Mouse (Mus musculus): ENCODE results near the gene Nxph4. TPM values are rescaled to one million over a fixed set of nuclear protein-coding genes. Genes with fewer than 3 reads are reported as not detected.

Nxph4 gene
- polyA plus RNA-seq, 1 experiment from 2014 or later = 4.2 TPM

DNA sequence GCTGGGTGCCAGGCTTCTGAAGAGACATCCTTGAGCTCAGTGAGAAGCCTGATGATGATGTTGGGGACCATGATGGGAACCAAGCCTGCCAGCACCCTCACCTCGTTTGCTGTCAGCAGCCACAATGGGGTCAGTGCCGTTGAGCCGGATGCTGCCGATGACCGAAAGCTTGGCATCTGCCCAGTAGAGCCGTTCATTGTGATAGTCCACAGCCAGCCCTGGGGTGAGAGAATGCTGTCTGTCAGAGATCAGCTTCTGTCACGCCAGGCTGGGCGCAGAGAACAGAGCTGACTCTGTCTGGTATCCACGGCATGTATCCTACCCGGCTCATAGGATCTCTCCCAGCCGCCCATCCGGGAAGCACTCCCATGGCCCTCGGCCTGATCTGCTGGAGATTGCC, 7.7 kb upstream of the Nxph4 start:
- no peak for ATAC-seq (ENCODE audit: insufficient number of reproducible peaks, insufficient read depth, low FRiP score, low TSS enrichment, low read depth)
- Histone ChIP-seq H3K4me1 (replicated peaks) (no peaks in the 10 kb centered on the region), H3K9ac (replicated peaks) (no peak overlapping the region), H3K27me3 (peaks cover under 1% of the 10 kb centered on the region; the same call in 1 of the 2 replicates), H3K4me3 (replicated peaks) (no peak overlapping the region), H3K4me2 (no peak overlapping the region), H3K9me3 (no peaks in the 10 kb centered on the region), H3K36me3 (peaks cover 90% of the 10 kb centered on the region), H3K27ac (no peak overlapping the region)
- 95% methylated on average over 13 of the region's 13 CpGs for WGBS

- Histone ChIP-seq H3K4me1 (replicated peaks) (no peaks in the 10 kb centered on the region), H3K4me3 (replicated peaks) (no peak overlapping the region), H3K4me2 (no peak overlapping the region), H3K27ac (no peak overlapping the region), H3K9ac (replicated peaks) (no peak overlapping the region), H3K36me3 (peaks cover 84% of the 10 kb centered on the region), H3K27me3 (peaks cover 6% of the 10 kb centered on the region), H3K9me3 (no peaks in the 10 kb centered on the region)
- no peak for ATAC-seq (ENCODE audit: insufficient number of reproducible peaks, insufficient read depth, low FRiP score, low TSS enrichment, low read depth)
- WGBS = 92% methylated on average over 8 of the region's 8 CpGs
These were observed 7.2 kb upstream of the Nxph4 start for GRCm38 (mm10) chr10:127541510-127541909.

- 26% methylated on average over 7 of the region's 7 CpGs for WGBS
- no peak overlapping the region for H3K27ac ChIP-seq
- no peak overlapping the region for H3K4me3 ChIP-seq (replicated peaks)
- no peaks in the 10 kb centered on the region for H3K9me3 ChIP-seq
- peaks cover 49% of the 10 kb centered on the region for H3K36me3 ChIP-seq
- no peak for ATAC-seq (ENCODE audit: insufficient number of reproducible peaks, insufficient read depth, low FRiP score, low TSS enrichment, low read depth)
- no peak overlapping the region for H3K4me2 ChIP-seq
- peaks cover 20% of the 10 kb centered on the region for H3K4me1 ChIP-seq (replicated peaks)
- H3K9ac ChIP-seq (replicated peaks) = no peak overlapping the region
- H3K27me3 ChIP-seq = peaks cover 41% of the 10 kb centered on the region
These were observed 3.7 kb upstream of the Nxph4 start for GRCm38 (mm10) chr10:127537854-127538583.

GRCm38 (mm10) chr10:127536586-127537314, 2.4 kb upstream of the Nxph4 start:
- no peak overlapping the region for H3K27ac ChIP-seq
- no peak overlapping the region for H3K9ac ChIP-seq (replicated peaks)
- H3K4me1 ChIP-seq (replicated peaks) = peaks cover 32% of the 10 kb centered on the region
- H3K4me3 ChIP-seq (replicated peaks) = no peak overlapping the region
- no peaks in the 10 kb centered on the region for H3K9me3 ChIP-seq
- H3K36me3 ChIP-seq = peaks cover 37% of the 10 kb centered on the region
- ATAC-seq (ENCODE audit: insufficient number of reproducible peaks, insufficient read depth, low FRiP score, low TSS enrichment, low read depth) = no peak
- no peak overlapping the region for H3K4me2 ChIP-seq
- 14% methylated on average over 8 of the region's 8 CpGs for WGBS
- H3K27me3 ChIP-seq = peaks cover 54% of the 10 kb centered on the region

DNA sequence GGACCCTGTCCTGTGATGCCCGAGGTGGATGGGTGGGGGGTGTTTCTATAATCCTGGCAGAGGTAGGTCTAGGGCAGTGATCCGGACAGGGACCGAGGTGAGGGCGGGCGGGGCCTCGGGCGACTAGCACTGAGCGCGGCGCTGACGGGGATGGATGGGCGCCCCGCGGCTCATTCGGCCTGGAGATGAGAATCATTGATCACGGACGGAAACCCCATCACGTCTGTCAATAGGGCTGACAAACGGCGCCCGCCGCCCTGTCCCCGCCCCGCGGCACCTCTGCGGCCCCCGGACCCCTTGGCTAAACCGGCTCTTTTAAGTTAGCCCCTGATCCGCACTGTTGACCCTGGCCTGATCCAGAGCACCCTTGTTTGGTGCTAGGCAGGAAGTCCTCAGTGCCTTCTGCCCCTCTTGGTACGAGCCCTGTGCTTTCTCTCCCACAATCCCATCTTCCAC, 598 bp upstream of the Nxph4 start:
- peak overlapping the region; percentile 44 for H3K4me3 ChIP-seq (replicated peaks)
- H3K27ac ChIP-seq = no peak overlapping the region
- peak overlapping the region; percentile 84 for H3K4me2 ChIP-seq
- peaks cover 19% of the 10 kb centered on the region for H3K36me3 ChIP-seq
- peak overlapping the region; percentile 31 for H3K9ac ChIP-seq (replicated peaks)
- no peak for ATAC-seq (ENCODE audit: insufficient number of reproducible peaks, insufficient read depth, low FRiP score, low TSS enrichment, low read depth)
- H3K4me1 ChIP-seq (replicated peaks) = peaks cover 50% of the 10 kb centered on the region
- no peaks in the 10 kb centered on the region for H3K9me3 ChIP-seq
- peaks cover 72% of the 10 kb centered on the region for H3K27me3 ChIP-seq
- WGBS = under 1% methylated on average over 30 of the region's 30 CpGs

DNA sequence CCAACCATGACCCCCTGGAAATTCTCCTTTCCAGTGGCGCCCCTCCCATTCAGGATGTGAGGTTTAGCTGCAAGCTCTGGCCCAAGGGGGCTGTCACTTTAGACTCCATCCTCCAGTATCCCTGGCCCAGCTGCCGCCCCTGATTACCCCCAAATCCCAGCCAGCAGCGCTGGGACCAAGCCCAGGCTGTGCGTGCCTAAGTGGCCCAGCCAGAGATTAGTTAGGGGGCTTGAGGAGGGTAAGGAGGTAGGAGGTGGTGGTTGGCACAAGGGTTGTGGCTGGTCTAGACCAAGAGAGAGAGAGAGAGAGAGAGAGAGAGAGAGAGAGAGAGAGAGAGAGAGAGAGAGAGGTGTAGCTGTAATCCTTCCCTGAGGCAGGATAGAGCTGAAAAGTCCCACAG, 2.8 kb downstream of the Nxph4 start:
- H3K4me1 ChIP-seq (replicated peaks) = peaks cover 83% of the 10 kb centered on the region
- 0% methylated on average over 4 of the region's 4 CpGs for WGBS
- H3K9ac ChIP-seq (replicated peaks) = 0 out of 2 replicates have a peak overlapping the region, but pooled peaks have one; percentile 2
- H3K27me3 ChIP-seq = peaks cover 100% of the 10 kb centered on the region
- ATAC-seq (ENCODE audit: insufficient number of reproducible peaks, insufficient read depth, low FRiP score, low TSS enrichment, low read depth) = no peak
- no peaks in the 10 kb centered on the region for H3K9me3 ChIP-seq
- H3K36me3 ChIP-seq = no peaks in the 10 kb centered on the region
- peak overlapping the region; percentile 28; the same call in 1 of the 2 replicates for H3K4me3 ChIP-seq (replicated peaks)
- peak overlapping the region; percentile 56 for H3K4me2 ChIP-seq
- no peak overlapping the region for H3K27ac ChIP-seq

DNA sequence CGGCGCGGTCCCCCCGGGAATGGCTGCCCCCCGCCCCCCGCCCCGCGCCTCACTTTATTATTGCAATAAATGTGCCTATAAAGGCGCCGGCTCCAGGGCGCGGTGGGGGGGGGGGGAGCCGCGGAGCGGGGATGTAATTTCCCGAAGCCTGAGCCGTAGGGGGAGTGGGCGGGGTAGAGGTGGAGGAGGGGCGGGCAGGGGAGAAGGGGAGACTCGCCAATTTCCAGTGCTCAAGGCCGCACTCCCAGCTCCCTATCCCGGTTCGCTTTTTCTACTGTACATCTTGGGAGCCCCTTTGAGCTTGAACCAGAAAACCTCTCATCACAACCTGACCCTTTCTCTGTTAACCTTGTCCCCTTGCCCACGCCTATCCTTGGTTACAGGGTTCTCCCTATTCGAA, 3.4 kb downstream of the Nxph4 start:
- Histone ChIP-seq H3K4me3 (replicated peaks) (peak overlapping the region; percentile 28), H3K36me3 (no peaks in the 10 kb centered on the region), H3K4me1 (replicated peaks) (peaks cover 89% of the 10 kb centered on the region), H3K27me3 (peaks cover 100% of the 10 kb centered on the region), H3K9me3 (no peaks in the 10 kb centered on the region), H3K27ac (no peak overlapping the region), H3K9ac (replicated peaks) (peak overlapping the region; percentile 23; the same call in 1 of the 2 replicates), H3K4me2 (peak overlapping the region; percentile 56)
- 1% methylated on average over 14 of the region's 25 CpGs for WGBS
- ATAC-seq (ENCODE audit: insufficient number of reproducible peaks, insufficient read depth, low FRiP score, low TSS enrichment, low read depth) = 0 out of 2 replicates have a peak, but pooled peaks have one; percentile 11

DNA sequence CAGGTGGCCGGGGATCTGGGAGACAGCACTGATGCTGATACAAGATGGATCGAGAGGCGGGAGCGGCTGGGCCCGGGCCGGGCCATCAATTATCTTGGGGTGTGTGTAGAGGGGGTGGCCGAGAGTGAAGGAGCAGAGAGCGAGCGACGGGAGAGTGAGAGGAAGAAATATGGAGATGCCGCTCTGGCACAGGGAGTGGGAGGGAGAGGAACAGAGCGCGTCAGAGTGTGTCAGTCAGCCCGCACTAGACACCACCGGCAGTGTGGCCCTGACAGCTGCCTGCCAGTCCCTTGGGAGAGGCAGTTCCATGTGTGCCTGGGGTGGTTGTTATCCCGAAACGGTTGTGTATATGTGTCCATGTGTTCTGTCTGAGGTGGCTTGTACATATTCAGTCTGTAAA, 6.9 kb downstream of the Nxph4 start:
- no peak overlapping the region for H3K4me2 ChIP-seq
- H3K27me3 ChIP-seq = peaks cover 96% of the 10 kb centered on the region
- H3K36me3 ChIP-seq = no peaks in the 10 kb centered on the region
- 2% methylated on average over 17 of the region's 17 CpGs for WGBS
- H3K27ac ChIP-seq = no peak overlapping the region
- no peak for ATAC-seq (ENCODE audit: insufficient number of reproducible peaks, insufficient read depth, low FRiP score, low TSS enrichment, low read depth)
- H3K9ac ChIP-seq (replicated peaks) = no peak overlapping the region
- H3K4me1 ChIP-seq (replicated peaks) = peaks cover 85% of the 10 kb centered on the region
- H3K4me3 ChIP-seq (replicated peaks) = peak overlapping the region; percentile 2; the same call in 1 of the 2 replicates
- no peaks in the 10 kb centered on the region for H3K9me3 ChIP-seq

GRCm38 (mm10) chr10:127526681-127527080, 7.7 kb downstream of the Nxph4 start:
- under 1% methylated on average over 26 of the region's 26 CpGs for WGBS

DNA sequence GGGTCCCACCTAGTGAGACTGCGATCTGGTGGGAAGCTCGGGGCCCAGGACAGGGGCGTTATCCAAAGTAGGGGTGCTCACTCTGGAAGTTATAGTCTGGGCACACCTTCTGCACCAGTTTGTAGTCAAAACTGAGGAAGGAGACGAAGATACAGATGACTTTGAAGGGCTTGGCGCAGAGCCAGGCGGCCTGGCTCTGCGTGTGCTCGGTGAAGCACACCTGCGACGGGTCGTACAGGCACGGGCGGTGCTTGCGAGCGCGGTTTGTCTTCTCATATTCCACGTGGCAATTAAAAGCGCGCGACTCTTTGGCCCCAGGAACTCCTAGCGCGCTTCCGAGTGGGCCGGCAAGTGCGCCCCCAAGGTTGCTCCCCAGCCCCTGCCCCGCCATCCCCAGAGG, 8.3 kb downstream of the Nxph4 start:
- Histone ChIP-seq H3K9ac (replicated peaks) (peak overlapping the region; percentile 44; the same call in 1 of the 2 replicates), H3K4me3 (replicated peaks) (peak overlapping the region; percentile 31), H3K36me3 (no peaks in the 10 kb centered on the region), H3K4me2 (peak overlapping the region; percentile 50), H3K9me3 (no peaks in the 10 kb centered on the region), H3K4me1 (replicated peaks) (peaks cover 80% of the 10 kb centered on the region), H3K27me3 (peaks cover 82% of the 10 kb centered on the region), H3K27ac (no peak overlapping the region)
- 1% methylated on average over 26 of the region's 26 CpGs for WGBS
- ATAC-seq (ENCODE audit: insufficient number of reproducible peaks, insufficient read depth, low FRiP score, low TSS enrichment, low read depth) = no peak

More at GRCm38 (mm10) chr10:127526681-127527080, 7.7 kb downstream of the Nxph4 start:
- Histone ChIP-seq H3K9ac (replicated peaks) (peak overlapping the region; percentile 44; the same call in 1 of the 2 replicates), H3K27me3 (peaks cover 88% of the 10 kb centered on the region), H3K9me3 (no peaks in the 10 kb centered on the region), H3K4me3 (replicated peaks) (peak overlapping the region; percentile 31), H3K4me2 (peak overlapping the region; percentile 50), H3K36me3 (no peaks in the 10 kb centered on the region), H3K4me1 (replicated peaks) (peaks cover 80% of the 10 kb centered on the region), H3K27ac (no peak overlapping the region)
- no peak for ATAC-seq (ENCODE audit: insufficient number of reproducible peaks, insufficient read depth, low FRiP score, low TSS enrichment, low read depth)

GRCm38 (mm10) chr10:127524646-127525255, 9.6 kb downstream of the Nxph4 start:
- peak overlapping the region; percentile 31 for H3K4me3 ChIP-seq (replicated peaks)
- peaks cover 10% of the 10 kb centered on the region for H3K36me3 ChIP-seq
- no peak overlapping the region for H3K9ac ChIP-seq (replicated peaks)
- H3K9me3 ChIP-seq = no peaks in the 10 kb centered on the region
- H3K27ac ChIP-seq = no peak overlapping the region
- H3K27me3 ChIP-seq = peaks cover 69% of the 10 kb centered on the region
- 2% methylated on average over 19 of the region's 23 CpGs for WGBS
- peak overlapping the region; percentile 50 for H3K4me2 ChIP-seq
- peaks cover 74% of the 10 kb centered on the region for H3K4me1 ChIP-seq (replicated peaks)
- no peak for ATAC-seq (ENCODE audit: insufficient number of reproducible peaks, insufficient read depth, low FRiP score, low TSS enrichment, low read depth)
